Mouse (Mus musculus) intestine, embryonic 14.5 days (tissue): ENCODE results near the gene Rnf213. TPM values are rescaled to one million over a fixed set of nuclear protein-coding genes. Genes with fewer than 3 reads are reported as not detected.
"Not testable (repeated sequence)": the region's sequence is repeated elsewhere in the genome, so short reads cannot be mapped to it uniquely, and the experiment has no call there.

Experiments
- ATAC-seq: fragments of 200-750 bp; cut with Nextera tagmentation; replicated peaks from 2 replicates; pipeline ENCODE4 v1.8.0; 2017; ENCODE audit warnings: low read depth, moderate number of reproducible peaks, moderate TSS enrichment, moderate library complexity; ENCODE audit not compliant: low FRiP score, low TSS enrichment
- DNase-seq: peaks from one replicate; pipeline ENCODE4 v3.0.0-alpha.2; 2018; ENCODE audit warnings: low spot score
- H3K27ac ChIP-seq: fragments of 300-500 bp; sonication (generic); 2 replicates; pipeline ENCODE4 v1.5.1; 2014; ENCODE audit warnings: low read depth, mild to moderate bottlenecking, control low read depth
- H3K27me3 ChIP-seq: fragments of 300-500 bp; sonication (generic); replicated peaks from 2 replicates; pipeline ENCODE4 v1.6.1; 2014; ENCODE audit warnings: low read length, control low read depth; ENCODE audit not compliant: control insufficient read depth, insufficient read depth
- H3K36me3 ChIP-seq: fragments of 300-500 bp; sonication (generic); 2 replicates; pipeline ENCODE4 v1.6.1; 2014; ENCODE audit warnings: low read length, control low read depth; ENCODE audit not compliant: control insufficient read depth, insufficient read depth
- H3K4me1 ChIP-seq: fragments of 300-500 bp; sonication (generic); replicated peaks from 2 replicates; pipeline ENCODE4 v1.6.1; 2014; ENCODE audit warnings: low read length, control low read depth, mixed read lengths; ENCODE audit not compliant: control insufficient read depth, insufficient read depth
- H3K4me2 ChIP-seq: fragments of 300-500 bp; sonication (generic); 2 replicates; pipeline ENCODE4 v1.6.1; 2014; ENCODE audit warnings: low read length
- H3K4me3 ChIP-seq: fragments of 300-500 bp; sonication (generic); 2 replicates; pipeline ENCODE4 v1.5.1; 2014; ENCODE audit warnings: low read depth, low read length, control low read depth, mixed read lengths
- H3K9ac ChIP-seq: fragments of 300-500 bp; sonication (generic); 2 replicates; pipeline ENCODE4 v1.6.1; 2014; ENCODE audit warnings: mild to moderate bottlenecking, low read length
- H3K9me3 ChIP-seq: fragments of 300-500 bp; sonication (generic); 2 replicates; pipeline ENCODE4 v1.6.1; 2016; ENCODE audit warnings: low read length, control low read depth; ENCODE audit not compliant: control insufficient read depth
- WGBS: fragments of 180-500 bp; shearing (Covaris S2); extraction: QIAGEN DNeasy Blood & Tissue Kit; methylation state at CpG from one replicate; pipeline ENCODE4 v1.1.7; 2014; 5-methylcytosine and 5-hydroxymethylcytosine counted together
- polyA plus RNA-seq: library from polyadenylated mRNA; unstranded; fragments of >200 nt; fragmentation: Nextera tagmentation; extraction: Ambion mirVana; gene quantifications from 2 replicates; pipeline ENCODE4 v1.2.1, GENCODE M21; 2014

Rnf213 gene
- polyA plus RNA-seq, 1 experiment from 2014 or later = 18.0 TPM

- Histone ChIP-seq H3K4me2 (no peak overlapping the region), H3K27ac (no peak overlapping the region), H3K9me3 (no peaks in the 10 kb centered on the region), H3K9ac (no peak overlapping the region), H3K4me3 (no peak overlapping the region), H3K36me3 (peaks cover 6% of the 10 kb centered on the region; the same call in 1 of the 2 replicates), H3K4me1 (0 out of 2 replicates have a peak, but pooled peaks cover 4% of the 10 kb centered on the region), H3K27me3 (no peaks in the 10 kb centered on the region)
- no peak for ATAC-seq
- WGBS = 79% methylated on average over 4 of the region's 4 CpGs
- DNase-seq = no peak
Measured at GRCm38 (mm10) chr11:119384904-119385303, 8.0 kb upstream of the Rnf213 start.

GRCm38 (mm10) chr11:119386306-119386705 lies 6.6 kb upstream of the Rnf213 start:
- DNase-seq (no peak), ATAC-seq (no peak)
- Histone ChIP-seq H3K4me1 (peaks cover 10% of the 10 kb centered on the region; the same call in 1 of the 2 replicates), H3K36me3 (no peaks in the 10 kb centered on the region), H3K4me2 (no peak overlapping the region), H3K27ac (no peak overlapping the region), H3K4me3 (no peak overlapping the region), H3K9ac (no peak overlapping the region), H3K9me3 (no peaks in the 10 kb centered on the region), H3K27me3 (no peaks in the 10 kb centered on the region)
- WGBS = 95% methylated on average over 5 of the region's 5 CpGs

- not testable (repeated sequence) for H3K27ac ChIP-seq, H3K4me1 ChIP-seq, ATAC-seq, H3K9me3 ChIP-seq, H3K4me2 ChIP-seq, DNase-seq, H3K27me3 ChIP-seq, H3K9ac ChIP-seq, H3K4me3 ChIP-seq, H3K36me3 ChIP-seq
- 14% methylated on average over 3 of the region's 3 CpGs for WGBS
Measured at GRCm38 (mm10) chr11:119387273-119387672, 5.6 kb upstream of the Rnf213 start.

- Histone ChIP-seq H3K4me3 (peak overlapping the region; percentile 78), H3K4me1 (peaks cover 15% of the 10 kb centered on the region), H3K9ac (peak overlapping the region; percentile 66), H3K27ac (peak overlapping the region; percentile 57; the same call in 1 of the 2 replicates), H3K36me3 (no peaks in the 10 kb centered on the region), H3K9me3 (no peaks in the 10 kb centered on the region), H3K27me3 (peaks cover 11% of the 10 kb centered on the region; the same call in 1 of the 2 replicates), H3K4me2 (peak overlapping the region; percentile 95)
- WGBS = under 1% methylated on average over 35 of the region's 35 CpGs
- peak; percentile 38 for ATAC-seq
- DNase-seq = no peak
Measured at GRCm38 (mm10) chr11:119389851-119390270, 3.0 kb upstream of the Rnf213 start.

- Histone ChIP-seq H3K27ac (peak overlapping the region; percentile 57; the same call in 1 of the 2 replicates), H3K27me3 (peaks cover 13% of the 10 kb centered on the region; the same call in 1 of the 2 replicates), H3K9ac (peak overlapping the region; percentile 66), H3K9me3 (no peaks in the 10 kb centered on the region), H3K4me3 (peak overlapping the region; percentile 78), H3K4me2 (peak overlapping the region; percentile 95), H3K36me3 (no peaks in the 10 kb centered on the region), H3K4me1 (peaks cover 15% of the 10 kb centered on the region)
- 3% methylated on average over 53 of the region's 53 CpGs for WGBS
- ATAC-seq (0 out of 2 replicates have a peak, but pooled peaks have one; percentile 25), DNase-seq (peak; percentile 85)
Measured at GRCm38 (mm10) chr11:119390271-119391231, 2.3 kb upstream of the Rnf213 start.

GRCm38 (mm10) chr11:119391386-119392000 lies 1.4 kb upstream of the Rnf213 start:
- Histone ChIP-seq H3K36me3 (no peaks in the 10 kb centered on the region), H3K4me3 (no peak overlapping the region), H3K4me2 (peak overlapping the region; percentile 82; the same call in 1 of the 2 replicates), H3K9me3 (no peaks in the 10 kb centered on the region), H3K9ac (no peak overlapping the region), H3K27ac (no peak overlapping the region), H3K27me3 (peaks cover 13% of the 10 kb centered on the region; the same call in 1 of the 2 replicates), H3K4me1 (peaks cover 15% of the 10 kb centered on the region)
- ATAC-seq = no peak
- DNase-seq = peak; percentile 53
- 43% methylated on average over 7 of the region's 7 CpGs for WGBS

- peak; percentile 62 for ATAC-seq
- H3K9me3 ChIP-seq = no peaks in the 10 kb centered on the region
- no peaks in the 10 kb centered on the region for H3K36me3 ChIP-seq
- no peak overlapping the region for H3K9ac ChIP-seq
- peak overlapping the region; percentile 62 for H3K4me3 ChIP-seq
- H3K27ac ChIP-seq = 0 out of 2 replicates have a peak overlapping the region, but pooled peaks have one; percentile 59
- WGBS = 9% methylated on average over 12 of the region's 12 CpGs
- peak overlapping the region; percentile 82 for H3K4me2 ChIP-seq
- H3K27me3 ChIP-seq = peaks cover 13% of the 10 kb centered on the region; the same call in 1 of the 2 replicates
- peak; percentile 75 for DNase-seq
- H3K4me1 ChIP-seq = peaks cover 15% of the 10 kb centered on the region
Measured at GRCm38 (mm10) chr11:119392001-119392614, 792 bp upstream of the Rnf213 start.

GRCm38 (mm10) chr11:119393483-119393804 lies 544 bp downstream of the Rnf213 start:
- H3K9ac ChIP-seq = peak overlapping the region; percentile 56

More at GRCm38 (mm10) chr11:119393483-119393804, 544 bp downstream of the Rnf213 start:
- peak overlapping the region; percentile 82 for H3K4me2 ChIP-seq
- WGBS = 24% methylated on average over 7 of the region's 7 CpGs
- peak overlapping the region; percentile 59 for H3K27ac ChIP-seq
- DNase-seq = no peak
- H3K9me3 ChIP-seq = no peaks in the 10 kb centered on the region
- H3K4me1 ChIP-seq = peaks cover 15% of the 10 kb centered on the region
- ATAC-seq = no peak
- peaks cover 13% of the 10 kb centered on the region; the same call in 1 of the 2 replicates for H3K27me3 ChIP-seq
- no peaks in the 10 kb centered on the region for H3K36me3 ChIP-seq
- H3K4me3 ChIP-seq = peak overlapping the region; percentile 62
